Mouse (Mus musculus) adipocyte (in vitro differentiated cells): Measurements from ENCODE around the gene Hk1.

Source experiments
- DNase-seq: peaks from one replicate; pipeline ENCODE4 v3.0.0-alpha.2; 2016; ENCODE audit warnings: low spot score

Hk1 gene

DNA sequence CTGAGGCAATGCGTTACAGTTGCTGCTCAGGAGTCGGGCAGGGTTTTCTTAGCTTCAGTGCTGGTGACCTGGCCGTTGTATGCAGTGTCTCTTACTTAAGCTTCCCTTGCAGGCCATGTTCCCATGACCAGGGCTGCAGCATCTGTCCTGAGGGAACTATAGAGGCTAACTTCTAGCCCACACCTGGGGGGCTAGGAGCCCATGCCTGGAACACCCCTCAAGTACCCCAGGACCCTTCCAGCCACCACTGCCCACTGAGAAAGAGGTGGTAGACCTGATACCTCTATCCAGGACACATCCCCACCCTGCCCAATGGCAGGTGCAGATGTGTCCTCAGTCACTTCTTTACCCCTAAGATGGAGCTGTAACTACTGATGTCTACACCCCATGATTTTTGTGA lies 38.7 kb downstream of the Hk1 start:
- DNase-seq: no peak

DNA sequence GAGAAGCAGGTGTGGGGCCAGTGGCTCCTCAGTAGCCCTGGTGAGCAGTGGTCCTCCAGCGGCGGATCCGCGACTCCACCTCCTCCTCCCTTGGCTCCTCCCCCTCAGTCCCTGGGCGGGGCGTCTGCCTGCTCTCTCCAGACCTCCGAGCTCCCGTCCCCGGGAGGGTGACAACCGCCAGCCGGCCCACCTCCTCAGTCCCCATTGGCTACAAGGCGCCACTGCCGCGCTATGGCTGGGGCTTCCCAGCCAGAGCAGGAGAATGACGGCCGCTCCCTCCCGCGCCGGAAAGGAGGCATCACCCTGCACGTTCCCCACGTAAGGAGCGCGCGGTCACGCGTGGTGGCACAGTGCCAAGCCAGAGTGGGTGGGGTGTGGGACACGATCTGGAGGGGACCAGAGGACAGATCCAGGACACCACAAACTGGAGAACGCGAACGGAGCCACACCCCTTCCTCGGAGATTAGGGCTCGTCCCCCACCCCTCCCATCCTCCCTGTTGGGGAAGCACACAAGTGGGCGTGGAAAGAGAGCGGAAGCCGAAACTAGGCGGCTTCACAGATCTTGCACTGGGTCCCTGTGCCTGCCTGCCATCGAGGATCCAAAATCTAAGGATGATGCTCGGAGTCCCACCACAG lies 39.5 kb downstream of the Hk1 start:
- peak; percentile 93 for DNase-seq

DNA sequence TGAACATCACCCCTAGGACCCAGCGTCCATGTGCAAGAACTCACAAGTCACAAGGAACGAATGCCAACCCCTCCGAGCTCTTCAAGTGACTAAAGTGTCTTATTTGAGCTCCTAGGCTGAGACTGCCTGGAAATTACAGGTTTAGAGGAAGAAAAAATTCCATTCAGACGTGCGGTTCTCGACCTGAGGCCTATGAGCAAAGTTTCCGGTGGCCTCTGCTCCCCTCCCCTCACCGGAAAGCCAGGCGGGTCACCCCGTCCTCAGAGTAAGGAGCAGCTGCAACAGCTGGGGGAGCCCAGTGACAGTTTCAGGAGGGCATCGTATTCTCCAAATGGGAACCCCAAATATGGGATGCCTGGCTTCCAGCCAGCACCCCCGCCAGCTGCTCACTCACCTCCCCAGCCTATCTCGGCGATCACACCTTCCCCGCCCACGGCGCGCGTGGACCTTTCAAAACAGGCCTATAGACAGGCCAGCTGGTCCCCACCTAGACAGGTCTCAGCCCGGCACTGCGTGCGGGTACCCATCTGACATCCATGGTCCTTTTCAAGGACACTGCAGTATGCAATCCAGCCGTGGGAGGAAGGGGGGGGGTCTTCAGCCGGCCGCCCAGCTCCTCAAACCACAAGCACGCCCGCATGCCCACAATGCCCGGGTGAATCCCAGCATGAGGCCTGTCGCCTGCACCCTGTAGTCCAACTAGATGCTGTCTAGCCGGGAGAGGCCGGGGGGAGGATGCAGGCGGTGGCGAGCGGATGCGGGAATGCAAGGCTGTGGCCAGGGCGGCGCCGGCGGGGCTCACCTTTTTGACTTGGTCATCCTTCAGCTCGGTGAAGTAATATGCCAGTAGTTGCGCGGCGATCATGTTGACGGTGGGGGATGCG lies 40.3 kb downstream of the Hk1 start:
- no peak for DNase-seq

DNA sequence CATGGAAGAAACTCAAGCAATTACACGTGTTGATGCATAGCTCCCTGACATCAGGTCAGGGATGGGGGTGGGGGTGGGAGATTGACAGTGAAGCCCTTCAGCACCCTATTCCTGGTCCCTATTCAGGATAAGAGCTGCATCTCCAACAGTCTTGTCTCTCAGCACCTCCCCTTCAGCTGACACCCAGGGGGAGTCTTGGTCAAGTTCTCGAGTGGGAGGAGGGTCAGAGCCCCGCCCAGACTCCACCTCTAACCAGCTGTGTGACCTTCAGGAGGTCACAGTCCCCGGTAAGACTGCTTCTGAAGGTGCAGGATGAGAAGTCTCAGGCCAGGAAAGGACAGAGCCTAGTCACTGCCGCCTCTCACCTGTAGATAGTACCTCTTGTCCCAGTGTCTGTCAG lies 41.1 kb downstream of the Hk1 start:
- DNase-seq: no peak

DNA sequence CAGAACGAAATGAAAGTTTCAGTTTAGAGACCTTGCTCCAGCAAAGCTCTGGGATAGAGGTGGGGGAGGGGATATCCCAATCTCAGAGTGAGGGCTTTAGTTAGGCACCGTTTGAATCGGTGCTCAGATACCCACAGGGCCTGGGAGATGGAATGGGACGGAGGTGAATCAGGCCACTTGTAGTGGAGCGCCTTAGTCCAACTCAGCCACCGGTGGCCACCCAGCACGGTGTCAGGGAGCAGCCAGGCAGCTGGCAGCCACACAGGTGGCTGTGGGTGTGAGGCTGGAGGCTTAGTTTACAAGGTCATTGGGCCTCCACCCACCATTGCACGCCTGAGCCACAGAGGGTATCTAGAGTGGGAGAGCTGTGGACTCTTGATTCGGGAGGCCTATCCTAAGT lies 41.5 kb downstream of the Hk1 start:
- DNase-seq: no peak

DNA sequence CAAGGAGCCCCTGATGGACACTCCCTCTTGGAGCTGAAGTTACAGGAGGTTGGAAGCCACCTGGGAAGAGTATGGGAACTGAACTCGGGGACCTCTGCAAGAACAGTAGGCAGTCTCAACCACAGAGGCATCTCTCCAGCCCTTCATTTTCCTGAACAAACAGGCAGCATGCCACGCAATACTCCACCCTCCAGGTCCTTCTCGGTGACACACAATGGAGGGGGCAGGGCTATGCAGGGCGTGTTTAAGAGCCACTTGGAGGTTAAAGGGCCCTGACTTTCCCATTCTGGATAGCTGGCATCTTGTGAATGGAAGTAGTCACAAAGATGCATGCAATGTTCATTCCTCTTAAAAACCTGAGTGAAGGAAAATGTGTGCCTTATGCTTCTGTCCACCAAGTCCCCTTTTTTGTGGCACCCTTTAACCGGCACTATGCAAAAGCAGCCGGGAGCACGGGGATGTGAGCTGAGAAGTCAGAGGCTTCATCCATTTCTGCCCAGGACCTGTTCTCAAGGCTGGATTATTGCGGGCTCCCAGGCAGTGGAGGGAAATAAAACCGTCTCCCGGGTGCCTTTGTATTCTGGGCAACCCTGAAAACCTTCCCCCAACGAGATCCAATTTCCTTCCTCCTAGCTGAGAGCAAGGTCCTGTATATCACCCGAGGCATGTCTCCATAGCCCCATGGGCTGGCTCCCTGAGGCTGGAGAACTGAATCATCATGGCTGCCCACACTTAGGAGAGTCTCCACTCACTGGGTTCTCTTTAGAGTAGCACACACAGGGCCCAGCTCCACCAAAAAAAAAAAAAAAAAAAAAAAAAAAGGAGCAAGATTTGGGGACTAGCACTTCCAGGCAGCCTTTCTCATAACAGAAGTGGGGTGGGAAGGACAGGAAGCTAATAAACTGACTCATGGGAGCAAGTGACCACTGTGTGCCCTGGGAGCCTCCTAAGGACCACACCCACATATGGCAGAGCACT lies 42.8 kb downstream of the Hk1 start:
- peak; percentile 68 for DNase-seq

DNA sequence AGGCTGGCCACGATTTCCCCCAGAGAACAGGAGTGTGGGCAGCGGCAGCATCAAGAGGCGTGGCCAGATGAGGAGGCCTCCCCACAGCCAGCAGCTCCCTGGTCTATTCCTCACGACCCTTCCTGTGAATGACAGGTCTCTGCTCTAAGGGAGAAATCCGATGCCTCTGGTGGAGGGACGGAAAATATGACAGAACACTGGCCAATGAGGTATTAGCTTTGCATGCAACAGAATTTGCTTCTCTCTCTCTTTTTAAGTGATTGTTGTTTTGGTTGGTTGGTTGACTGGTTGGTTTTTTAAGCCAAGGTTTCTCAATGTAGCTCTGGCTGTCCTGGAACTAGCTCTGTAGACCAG lies 44.3 kb downstream of the Hk1 start:
- DNase-seq: no peak

DNA sequence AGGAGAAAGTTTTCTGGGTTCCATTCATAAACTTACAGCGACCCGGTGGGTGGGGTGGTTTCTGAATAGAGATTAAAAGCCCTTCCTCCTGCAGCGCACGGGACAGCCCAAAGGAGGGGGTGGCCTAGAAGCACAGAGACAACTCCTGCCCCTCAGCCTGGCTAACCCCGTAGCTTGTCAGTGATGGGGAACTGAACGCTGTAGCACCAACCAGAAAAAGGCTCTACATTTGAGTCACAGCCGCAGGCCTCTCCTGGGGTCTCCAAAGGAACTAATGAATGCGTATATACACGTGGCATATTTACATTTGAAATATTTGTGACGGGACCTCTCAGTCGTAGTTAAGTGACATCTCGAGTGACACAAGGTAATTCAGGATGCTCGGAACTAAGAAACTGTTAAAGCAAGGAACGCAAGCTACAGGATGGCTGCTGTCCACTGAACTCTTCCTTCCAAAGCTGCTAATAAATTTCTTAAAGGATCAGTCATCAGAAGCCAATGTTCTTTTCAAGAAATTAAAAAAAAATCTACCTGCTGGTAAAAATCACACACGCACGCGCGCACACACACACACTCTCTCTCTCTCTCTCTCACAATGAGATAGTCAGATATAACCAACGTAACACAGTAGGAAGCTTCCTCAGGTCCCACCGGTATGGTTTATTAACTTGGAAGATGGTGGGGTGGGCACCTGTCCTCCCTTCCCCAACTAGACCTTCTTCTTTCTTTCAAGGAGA lies 44.9 kb downstream of the Hk1 start:
- no peak for DNase-seq

DNA sequence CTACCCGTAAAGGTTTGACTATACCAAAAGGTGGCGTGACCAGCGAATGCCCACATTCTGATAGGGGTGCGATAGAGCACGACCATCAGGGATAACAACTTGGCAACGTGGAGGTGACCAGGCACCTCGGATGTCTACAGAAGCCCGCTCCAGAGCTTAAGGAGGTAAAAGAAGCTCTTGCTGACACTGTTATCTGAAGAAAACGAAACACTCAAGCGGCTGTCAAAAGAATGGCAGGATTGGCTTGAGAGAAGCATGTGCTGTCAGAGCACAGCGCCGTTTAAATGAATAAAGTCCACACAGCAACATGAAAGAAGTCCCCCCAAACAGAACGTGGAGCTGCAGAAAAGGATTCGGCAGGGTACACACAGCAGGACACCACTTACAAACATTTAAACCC lies 46.4 kb downstream of the Hk1 start:
- DNase-seq: no peak

DNA sequence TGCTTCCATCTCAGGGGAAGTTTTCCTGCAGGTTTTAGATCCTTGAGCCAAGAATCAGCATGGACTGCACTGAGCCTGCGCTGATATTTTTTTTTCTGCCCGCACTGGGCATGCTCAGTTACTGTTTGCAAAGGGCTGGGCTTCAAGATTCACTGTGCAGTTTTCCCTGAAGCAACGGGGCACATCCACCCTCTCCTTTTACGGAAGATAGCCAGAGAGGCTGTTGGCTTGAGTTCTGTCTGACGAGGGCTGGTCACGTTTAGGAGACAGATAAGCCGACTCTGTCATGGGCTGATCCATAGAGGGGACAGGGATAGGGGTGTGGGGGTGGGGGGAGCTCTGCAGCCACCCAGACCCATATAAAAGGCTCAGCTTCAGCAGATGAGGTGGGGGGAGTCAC lies 47.2 kb downstream of the Hk1 start:
- no peak for DNase-seq

DNA sequence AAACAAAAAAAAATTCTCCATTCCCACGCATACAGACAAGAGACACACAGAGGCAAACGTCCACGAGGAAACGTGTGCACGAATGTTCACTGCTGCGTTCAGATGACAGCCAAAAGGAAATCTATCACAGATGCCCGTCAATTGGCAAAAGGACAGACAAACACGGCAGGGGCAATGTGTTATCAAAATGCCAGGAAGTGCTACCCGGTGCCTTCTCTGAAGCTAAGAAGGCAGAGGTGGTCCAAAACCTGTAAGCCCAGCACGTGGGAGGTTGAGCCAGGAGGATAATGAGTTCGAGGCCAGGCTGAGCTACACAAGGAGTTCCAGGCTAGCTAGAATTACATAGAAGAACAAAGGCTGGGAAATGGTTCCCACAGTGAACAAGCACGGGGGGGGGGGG lies 47.9 kb downstream of the Hk1 start:
- no peak for DNase-seq

DNA sequence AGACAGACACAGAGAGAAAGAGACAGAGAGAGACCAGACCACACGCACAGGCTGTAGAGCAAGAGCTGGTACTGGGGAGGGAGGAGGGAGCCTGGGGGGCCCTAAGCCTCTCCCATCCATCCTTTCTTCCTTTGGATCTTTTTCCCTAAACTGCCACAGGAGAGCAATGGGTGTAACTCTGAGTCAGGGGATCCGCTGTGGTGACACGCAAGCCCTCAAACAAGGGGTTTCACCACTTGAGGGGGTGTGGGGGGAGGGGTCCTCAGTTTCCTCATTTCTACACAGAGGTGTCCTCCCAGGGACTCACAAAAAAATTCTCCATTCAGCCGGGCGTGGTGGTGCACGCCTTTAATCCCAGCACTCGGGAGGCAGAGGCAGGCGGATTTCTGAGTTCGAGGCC lies 48.4 kb downstream of the Hk1 start:
- DNase-seq: no peak

DNA sequence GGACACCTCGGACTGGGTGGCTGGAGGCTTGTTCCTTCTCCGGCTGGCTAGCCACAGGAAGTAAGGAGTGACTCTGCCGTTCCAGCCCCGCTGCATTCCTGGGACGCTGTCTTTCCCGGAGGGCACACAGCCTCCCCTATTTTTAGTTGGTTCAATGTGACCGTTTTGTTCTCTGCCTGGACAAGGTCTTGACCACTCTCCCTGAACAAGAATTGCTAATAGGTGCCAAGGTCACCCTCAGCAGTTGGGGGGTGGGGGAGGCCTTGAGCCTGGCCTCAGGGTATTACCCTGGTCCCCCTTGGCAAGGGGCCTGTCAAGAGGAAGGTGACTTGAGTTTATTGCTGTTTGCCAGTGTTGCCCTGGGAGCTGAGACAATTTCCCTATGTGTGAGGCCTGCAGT lies 49.9 kb downstream of the Hk1 start:
- no peak for DNase-seq

DNA sequence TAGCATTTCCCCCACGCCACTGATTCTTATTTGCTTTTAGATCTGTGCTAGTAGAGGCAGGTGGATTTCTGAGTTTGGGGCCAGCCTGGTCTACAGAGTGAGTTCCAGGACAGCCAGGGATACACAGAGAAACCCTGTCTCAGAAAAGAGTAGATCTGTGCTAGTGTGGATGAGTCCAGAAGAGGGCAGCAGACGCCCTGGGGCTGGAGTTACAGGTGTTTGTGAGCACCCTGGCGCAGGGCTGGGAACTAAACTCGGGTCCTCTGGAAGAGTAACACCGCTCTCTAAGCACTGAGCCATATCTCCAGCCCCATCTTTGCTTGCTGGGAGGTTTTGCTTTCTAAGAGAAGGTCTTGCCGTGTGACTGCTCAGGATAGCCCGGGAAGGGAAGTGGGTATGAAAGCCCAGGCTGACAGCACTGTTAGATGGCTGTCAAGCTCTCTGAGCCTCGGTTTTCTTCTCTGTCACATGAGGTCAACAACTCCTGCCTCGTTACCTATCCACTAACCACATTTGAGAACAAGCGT lies 50.8 kb downstream of the Hk1 start:
- DNase-seq: no peak

DNA sequence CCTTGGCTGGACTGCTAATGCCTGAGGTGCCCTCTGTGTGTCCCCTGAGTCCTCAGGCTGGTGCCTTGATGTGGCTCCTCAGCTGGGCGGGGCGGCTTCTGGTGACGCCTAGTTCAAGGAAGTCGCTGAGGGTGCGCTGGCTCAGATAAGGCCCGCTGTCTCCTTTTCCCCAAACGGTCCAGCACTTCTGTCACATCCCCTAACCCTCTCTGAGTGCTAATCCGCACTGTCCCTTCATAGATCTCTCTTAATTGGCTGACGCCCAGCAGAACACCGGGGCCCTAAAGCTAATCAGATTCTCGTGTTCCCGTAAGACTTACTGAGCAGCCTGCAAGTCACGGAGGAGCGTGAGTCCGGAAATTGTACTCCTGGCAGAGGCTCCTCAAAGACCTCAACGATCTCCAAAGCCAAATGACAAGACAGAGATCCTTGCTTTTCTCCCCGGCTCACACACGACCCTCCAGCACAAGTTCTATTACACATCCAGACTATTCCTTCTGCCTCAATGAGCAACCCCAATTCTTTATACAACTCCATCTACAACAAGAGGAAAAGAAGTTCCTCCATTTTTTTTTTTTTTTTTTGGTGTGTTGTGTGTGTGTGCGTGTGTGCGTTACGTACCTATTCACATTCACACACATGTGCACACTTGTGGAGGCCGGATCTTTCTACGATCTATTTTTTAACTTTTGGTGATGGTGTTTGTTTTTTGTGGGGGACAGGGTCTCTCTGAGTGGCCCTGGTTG lies 52.0 kb downstream of the Hk1 start:
- no peak for DNase-seq

DNA sequence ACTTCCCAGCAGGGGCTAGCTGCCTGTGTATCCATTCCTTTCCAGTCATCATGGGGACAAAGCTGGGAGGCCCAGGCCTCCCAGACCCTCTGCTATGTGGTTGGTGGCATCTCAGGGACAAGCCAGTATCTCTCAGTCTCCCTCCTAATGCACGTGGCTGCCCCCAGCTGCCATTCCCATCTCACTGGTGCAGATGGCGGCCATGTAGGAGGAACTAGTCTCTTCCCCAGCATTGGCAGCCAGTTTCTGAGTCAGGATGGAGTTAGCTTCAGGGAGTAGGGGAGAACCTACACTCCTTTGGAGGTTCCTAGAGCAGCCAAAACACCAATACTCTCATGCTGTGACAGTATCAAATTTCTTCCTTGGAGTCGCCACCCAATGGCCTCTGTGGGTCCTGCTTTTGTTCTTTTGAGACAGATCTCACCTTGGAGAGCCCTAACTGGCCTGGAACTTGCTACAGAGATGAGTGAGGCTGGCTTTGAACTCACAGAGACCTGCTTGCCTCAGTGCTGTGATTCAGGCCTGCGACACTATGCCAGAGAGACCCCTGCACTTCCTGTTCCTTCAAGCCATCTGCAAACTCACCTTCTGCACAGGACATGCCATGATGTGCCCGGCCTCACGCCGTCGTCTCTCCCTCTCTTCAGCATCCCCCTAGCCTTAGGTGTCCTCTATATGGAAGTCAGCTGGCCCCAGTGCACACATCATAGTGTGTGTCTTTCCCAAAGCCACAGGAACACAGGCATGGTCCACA lies 52.7 kb downstream of the Hk1 start:
- DNase-seq: no peak

DNA sequence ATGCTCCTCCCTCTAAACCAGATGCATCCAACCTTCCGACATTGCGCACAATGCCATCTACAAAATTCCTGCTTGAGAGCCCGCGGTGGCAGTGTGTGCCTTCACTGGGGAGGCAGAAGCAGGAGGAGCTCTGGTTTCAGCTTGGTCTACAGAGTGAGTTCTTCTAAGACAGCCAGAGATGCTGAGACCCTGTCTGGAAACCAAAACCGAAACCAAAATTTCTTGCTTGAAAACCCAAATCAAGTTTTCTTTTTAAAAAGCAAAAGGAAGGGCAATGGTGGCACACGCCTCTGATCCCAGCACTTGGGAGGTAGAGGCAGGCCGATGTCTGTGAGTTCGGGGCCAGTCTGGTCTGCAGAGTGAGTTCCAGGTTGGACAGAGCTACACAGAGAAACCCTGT lies 53.7 kb downstream of the Hk1 start:
- no peak for DNase-seq

DNA sequence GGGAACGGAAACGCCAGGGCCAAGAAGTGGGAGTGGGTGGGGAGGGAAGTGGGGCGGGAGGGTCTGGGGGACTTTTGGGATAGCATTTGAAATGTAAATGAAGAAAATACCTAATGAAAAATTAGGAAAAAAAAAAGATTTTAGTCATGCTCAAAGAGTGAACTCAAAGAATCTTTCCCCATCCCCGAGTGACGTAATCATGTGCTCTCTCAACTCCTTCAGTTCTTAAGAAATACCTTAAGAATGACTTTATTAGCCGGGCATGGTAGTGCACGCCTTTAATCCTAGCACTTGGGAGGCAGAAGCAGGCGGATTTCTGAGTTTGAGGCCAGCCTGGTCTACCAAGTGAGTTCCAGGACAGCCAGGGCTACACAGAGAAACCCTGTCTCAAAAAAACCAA lies 56.9 kb downstream of the Hk1 start:
- peak; percentile 32 for DNase-seq

DNA sequence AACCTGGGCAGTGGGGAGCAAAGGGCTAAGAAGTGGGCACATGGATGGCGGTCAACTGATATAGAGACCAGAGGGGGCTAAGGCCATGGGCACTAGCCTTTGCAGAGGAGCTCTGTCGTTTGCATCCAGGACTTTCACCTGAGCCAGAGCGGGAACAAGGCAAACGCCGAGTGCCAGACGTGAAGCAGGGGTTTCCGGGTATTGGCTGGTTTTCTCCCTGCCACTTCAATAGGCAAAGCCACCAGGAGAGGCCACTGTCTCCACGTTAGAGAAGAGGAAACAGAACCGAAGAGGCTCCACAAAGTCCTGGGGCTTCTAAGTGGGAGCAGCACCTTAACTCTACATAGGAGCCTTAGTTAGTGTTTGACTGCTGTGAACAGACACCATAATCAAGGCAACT lies 58.3 kb downstream of the Hk1 start:
- DNase-seq: no peak

DNA sequence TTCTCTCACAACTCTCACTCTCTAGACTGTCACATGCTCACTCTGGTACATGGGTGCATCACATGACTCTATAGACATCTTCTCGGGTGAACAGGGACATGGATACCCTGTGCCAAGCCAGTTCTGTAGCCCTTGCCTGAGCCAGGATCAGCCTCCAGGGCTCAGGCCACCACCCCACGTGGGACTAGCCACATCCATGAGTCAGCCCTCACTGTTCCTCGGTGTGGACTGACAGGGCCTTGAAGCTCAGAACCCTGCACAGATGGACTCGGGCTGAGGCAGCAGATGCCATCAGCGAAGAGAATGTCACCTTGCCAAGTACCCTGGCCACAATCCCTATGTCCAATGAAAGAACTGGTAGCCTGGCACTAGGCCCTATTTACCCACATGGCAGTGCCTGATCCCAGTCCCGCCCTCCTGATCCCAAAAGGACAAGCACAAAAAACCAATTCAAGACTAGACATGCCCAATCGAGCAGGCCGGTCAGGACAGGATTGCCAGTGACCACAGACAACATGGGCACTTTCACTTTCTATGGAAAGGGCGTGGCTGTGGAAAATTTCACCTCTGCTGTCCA lies 59.2 kb downstream of the Hk1 start:
- DNase-seq: peak; percentile 77
